Mouse (Mus musculus) heart, adult 11 months (tissue): Measurements from ENCODE around the gene Cdk16.
"Not testable (repeated sequence)": the region's sequence is repeated elsewhere in the genome, so short reads cannot be mapped to it uniquely, and the experiment has no call there.

Experiments
- DNase-seq: peaks from one replicate; pipeline ENCODE4 v3.0.0; 2022

The Cdk16 gene

DNA sequence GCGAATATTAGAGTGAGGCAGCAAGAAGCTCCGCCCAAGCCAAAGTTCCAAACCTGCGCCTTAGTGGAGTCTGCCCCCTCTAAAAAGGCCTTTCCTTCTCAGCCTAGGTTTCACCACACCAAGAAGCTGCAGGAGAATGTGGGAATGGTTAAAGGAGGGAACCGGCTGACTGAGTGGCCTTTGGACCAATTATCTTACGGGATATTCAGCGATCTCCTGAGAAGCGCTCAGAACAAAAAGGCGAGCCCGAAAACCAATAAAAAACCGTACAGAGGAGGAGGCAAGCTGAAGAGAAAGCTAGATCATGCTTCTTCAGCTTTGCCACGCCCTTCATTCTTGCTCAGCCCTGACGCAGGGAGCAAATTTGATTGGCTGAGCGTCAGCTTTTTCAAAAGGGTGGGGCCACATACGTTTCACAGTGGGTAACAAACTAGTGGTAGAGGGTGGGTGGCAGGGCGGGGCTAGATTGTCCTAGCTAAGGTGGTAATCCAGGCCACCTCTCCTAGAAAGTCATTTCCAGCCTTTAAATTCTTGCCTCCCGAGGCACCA is at the start of gene Cdk16:
Gene Cdk16, plus strand, starts transcription at position 436 of the 549 bp plus-strand sequence.
- DNase-seq, result peak; percentile 99

DNA sequence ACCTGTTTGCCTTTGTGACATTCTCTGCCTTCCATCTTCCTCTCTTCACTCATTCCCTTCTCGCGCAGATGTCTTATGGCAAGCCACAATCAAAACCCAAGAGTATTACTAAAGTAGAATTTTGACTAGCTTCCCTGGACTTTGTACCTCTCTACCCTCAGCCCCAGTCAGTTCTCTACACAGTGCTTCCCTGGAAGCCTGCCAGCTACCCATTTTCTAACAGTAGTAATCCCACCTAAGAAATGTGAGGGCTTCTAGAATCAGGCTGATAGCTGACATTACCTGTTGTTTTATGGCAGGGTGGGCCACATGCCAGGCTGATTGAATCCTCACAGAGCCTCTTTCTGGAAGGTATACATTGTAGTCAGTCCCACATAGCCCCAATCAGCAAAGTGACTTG is 49.6 kb upstream of the Cdk16 start:
- DNase-seq, result no peak

DNA sequence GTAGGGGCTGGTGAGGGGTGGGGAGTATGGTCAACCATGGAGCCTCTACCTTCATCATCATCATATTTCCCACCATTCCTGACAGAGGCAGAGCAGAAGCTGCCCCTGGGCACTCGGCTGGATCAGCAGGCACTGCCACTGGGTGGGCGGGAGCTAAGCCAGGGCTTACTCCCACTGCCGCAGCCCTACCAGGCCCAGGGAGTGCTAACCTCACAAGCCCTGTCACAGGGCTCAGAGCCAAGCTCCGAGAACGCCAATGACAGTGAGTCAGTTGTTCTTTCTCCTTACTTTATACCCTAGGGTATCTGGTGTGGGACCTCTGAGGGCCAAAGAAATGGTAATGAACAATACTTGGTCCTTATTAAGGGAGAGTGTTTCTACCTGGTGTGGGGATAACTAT is 43.0 kb upstream of the Cdk16 start:
- DNase-seq, result peak; percentile 85

DNA sequence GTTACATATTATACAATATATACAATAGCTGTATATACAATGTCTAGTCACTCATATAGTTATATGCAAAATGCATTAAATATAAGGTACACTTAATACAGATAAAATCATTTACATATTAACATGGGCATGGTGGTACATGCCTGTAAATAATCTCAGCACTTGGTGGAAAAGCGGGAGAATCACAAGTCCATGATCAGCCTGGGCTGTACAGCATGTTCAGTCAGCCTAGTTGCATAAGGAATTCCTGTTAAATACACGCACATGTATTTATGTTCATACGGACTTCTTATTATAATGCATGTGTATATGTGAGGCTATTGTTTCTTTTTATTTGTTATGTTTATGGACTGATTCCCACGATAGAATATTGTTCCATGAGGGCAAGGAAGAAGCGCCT is 30.2 kb upstream of the Cdk16 start:
- peak; percentile 25 for DNase-seq

DNA sequence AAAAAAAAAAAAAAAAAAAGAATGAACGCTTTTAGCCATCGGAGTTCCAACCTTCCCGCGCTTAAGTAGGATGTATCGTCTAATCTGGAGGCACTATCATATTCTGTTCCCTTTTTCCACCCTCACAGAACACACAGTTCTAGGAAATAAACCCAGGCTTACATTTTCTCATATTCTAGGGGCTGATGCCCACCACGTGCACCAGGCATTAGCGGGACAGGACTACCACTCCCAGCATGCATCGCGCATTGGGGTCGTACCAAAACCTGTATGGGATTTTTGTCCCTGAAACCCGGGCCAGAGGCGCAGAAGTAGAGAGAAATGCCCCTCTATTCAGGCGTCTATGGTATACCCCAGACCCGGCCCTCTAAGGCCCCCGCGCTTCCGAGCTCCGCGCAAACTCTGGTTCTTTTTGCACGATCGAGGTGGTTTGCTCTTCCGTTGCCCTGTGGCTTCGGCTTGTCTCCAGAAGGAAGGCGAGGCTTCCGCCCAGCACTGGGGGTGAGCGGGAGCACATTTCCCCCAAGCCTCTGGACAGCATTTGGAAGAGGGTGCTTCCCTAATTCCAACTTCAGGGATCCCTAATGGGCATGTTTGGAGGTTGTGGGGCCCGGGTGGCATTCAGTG is 29.6 kb upstream of the Cdk16 start, which contains the start of gene Uba1:
Gene Uba1, plus strand, starts transcription at position 301 of the 627 bp plus-strand sequence.
- peak; percentile 98 for DNase-seq

DNA sequence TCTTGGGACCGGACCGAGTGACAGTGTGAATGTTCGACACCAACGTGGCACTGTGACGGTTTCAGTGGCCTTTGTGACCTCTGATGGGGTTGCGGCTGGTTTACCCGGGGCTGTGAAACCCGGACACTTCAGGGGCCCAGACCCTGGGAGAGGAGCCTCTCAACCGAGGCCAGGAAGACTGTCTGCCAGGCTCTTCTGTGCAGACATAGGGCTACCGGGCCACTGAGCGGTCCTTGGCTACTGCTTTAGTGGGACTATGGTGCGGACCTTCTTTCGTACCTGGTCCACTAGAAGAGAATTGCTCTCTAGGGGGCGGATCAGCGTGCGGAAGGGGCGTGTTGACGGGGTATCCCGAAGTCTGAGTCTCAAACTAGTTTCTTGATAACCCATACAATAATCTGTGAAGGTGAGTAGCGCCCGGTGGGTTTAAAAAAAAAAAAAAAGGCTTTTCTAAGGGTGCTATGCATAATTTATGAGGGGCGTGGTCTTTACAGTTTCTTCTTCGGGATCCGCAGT is 28.8 kb upstream of the Cdk16 start:
- DNase-seq, result peak; percentile 89

DNA sequence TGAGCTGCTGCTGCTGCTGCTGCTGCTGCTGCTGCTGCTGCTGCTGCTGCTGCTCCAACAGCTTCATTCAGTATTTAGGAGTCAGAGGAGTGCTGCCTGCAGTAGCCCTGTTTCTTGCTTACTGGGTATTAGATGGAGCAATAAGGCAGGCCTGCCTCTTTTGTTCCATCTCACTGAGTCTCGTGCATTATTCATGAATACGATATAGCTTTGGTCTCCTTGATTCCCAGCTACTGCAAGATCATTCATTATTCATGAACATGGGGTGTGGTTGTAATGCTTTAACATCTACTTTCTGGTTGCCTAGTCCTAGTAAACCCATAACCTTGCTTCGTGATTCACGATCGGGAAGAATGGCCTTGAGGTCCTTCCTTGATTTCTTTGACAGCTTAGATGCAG is 25.4 kb upstream of the Cdk16 start:
- DNase-seq, result peak; percentile 79

DNA sequence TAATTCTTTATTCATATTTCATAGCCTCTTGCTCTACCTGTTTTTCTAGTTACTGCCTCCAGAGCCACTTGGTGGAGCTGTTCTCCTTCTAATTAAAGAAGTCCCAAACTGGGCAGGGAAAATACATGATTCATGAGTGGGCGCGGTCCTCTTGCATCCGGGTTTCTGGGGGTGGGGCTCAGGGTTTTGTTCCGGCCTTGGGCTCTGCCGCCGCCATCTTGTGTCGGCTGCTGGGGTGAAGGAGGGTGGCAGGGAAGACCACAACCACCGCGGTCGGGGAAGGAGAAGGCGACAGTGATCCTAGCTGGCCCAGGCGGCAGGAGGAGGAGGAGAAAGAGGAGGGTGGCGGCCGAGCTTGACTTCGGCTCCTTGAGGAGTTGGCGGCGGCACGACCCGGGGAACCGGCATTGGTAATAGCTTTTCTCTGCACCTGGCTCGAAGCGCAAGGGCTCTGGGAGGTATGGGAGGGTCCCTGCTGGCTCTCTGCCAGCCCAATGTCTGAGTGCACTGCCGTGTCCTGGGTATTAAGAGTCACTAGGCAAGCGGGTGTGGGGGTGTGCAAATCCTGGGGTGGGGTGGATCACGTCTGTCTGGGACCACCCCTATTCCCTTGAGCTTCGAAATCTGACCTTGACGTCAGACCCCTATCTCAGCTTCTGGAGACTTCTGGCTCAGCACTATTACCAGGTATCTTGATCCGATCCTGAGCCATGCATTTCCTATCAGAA is 24.9 kb upstream of the Cdk16 start:
- peak; percentile 99 for DNase-seq

DNA sequence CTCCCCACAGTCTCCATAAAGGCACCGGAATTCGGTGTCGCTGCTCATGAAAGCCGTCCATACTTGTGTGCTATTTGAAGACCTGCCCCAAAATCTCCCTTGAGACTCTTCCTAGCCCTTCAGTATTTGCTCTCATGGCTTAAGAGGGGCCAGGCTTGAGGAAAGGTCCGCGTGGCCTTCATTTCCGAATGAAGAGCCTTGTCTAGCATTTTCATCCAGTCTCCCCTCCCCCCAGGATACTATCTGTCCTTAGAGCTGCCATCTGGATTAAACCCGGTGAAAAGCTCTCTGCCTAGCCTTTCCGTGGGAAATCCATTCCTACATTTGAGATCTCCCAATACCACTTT is 24.3 kb upstream of the Cdk16 start:
- DNase-seq, result no peak

DNA sequence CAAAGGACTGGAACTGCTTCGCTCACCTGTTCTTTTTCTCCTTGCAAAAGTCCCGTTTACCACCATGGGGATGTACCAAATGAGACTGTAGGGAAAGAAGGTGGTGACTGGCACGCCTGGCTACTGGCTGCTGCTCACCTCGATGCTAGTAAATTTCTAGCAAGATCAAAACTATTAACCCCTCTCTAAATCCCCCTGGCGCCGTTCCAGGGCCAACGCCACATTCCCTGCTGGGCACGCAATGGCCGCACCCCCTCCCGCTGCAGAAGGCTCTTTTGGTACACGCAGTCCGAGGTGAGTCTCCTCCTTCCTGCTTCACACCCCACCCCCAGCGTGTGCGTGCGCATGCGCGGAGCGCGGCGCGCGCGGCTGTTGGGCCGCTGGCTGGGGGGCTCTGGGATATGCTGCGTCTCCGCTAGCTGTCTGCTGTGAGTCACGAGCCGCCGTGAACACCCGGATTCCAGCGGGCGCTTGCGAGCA is 354 bp downstream of the Cdk16 start:
- peak; percentile 99 for DNase-seq

DNA sequence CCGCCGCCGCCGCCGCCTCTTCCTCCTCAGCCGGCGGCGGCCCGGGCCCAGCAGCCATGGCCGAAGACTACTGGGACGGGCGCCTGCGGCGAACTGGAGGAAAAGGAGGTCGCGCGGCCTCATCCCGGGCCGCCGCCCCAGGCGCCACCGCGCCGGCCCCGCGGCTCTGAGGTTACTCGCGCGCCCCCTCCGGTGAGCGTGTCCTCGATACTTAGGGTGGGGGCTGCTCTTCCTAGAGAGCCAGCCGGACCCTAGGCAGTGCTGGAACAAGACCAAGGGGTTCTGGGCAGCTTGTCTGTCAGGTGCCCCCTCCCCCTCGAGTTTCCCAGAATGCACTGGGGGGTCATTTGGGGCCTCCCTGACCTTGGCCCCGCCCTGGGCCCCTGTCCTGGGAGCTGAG is 861 bp downstream of the Cdk16 start:
- peak; percentile 97 for DNase-seq

DNA sequence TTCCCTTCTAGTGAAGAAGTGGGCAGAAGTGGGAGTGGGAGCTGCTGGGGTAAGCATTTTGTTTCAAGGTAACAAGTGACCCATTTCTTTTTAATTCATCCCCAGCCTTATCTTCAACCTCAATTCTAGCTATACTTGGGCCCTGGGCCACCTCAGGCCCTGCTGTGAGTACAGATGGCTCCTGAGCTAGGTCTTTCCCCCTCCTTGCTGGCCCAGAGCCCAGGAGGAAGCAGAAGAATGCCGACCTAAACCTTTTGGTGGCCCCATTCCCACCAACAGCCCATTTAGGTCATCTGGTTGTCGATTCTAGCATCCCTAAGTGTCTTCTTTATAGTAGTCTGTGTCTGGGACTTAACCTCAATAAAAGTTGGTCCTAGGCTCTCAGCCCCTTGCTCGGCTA is 3.8 kb downstream of the Cdk16 start:
- no peak for DNase-seq

DNA sequence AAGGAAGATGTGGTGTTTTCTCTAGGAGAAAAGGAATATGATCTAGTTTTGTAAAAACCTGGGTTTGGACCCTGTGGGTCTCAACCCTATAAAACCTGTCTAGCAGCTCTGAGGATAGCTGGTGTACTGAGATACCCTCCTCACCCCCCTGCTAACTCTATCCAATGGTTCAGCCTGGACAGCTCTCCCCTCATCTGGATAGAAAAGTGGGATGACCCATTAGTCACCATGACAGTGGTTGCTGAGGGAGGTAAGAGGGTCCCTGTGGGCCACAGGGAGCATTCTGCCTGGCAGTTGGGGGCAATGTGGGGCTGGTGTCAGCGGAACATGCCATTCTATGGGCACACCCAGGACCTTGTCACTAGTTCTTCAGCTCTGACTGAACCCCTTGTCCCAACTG is 4.9 kb downstream of the Cdk16 start:
- peak; percentile 74 for DNase-seq

DNA sequence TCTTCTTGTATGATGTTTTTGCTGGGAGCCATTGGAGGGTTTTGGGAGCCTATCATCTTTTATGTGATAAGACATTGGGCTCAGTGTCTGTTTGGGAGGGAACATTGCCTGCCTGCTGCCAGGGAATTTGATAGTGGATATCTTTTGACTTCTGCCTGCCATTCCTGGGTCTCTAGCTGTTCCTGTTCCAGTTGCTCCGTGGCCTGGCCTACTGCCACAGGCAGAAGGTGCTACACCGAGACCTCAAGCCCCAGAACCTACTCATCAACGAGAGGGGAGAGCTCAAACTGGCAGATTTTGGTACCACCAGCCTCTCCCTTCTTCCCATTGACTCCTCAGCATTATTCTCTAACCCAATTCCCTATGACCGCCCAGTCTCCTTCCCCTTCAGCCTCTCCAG is 8.1 kb downstream of the Cdk16 start:
- peak; percentile 76 for DNase-seq

DNA sequence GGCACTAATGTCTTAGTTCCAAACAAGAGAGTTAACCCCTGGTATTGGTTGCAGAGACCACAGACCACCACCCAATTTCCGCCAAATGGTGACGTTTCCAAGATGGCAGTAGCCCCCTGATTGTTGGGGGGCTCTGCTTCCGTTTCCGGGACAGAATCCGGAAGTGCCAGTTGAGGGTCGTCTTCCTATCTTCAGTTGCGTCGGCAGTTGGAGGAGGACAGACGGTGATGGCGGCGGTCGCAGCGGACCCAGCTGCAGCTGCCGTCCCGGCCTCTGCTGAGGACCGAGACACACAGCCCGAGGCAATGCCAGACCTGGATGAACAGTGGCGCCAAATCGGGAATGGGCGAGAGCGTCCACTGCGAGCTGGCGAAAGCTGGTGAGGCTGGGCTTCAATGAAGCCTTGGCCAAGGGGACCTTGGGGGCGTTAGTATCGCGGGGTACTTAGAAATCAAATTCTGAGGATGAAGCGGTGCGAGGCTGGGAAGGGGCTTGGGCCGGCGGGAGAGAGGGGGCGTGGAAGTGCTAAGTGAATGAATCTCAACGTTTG is 16.1 kb downstream of the Cdk16 start, which contains the start of gene Usp11:
Gene Usp11, plus strand, starts transcription at position 166 of the 550 bp plus-strand sequence.
- DNase-seq, result no peak

DNA sequence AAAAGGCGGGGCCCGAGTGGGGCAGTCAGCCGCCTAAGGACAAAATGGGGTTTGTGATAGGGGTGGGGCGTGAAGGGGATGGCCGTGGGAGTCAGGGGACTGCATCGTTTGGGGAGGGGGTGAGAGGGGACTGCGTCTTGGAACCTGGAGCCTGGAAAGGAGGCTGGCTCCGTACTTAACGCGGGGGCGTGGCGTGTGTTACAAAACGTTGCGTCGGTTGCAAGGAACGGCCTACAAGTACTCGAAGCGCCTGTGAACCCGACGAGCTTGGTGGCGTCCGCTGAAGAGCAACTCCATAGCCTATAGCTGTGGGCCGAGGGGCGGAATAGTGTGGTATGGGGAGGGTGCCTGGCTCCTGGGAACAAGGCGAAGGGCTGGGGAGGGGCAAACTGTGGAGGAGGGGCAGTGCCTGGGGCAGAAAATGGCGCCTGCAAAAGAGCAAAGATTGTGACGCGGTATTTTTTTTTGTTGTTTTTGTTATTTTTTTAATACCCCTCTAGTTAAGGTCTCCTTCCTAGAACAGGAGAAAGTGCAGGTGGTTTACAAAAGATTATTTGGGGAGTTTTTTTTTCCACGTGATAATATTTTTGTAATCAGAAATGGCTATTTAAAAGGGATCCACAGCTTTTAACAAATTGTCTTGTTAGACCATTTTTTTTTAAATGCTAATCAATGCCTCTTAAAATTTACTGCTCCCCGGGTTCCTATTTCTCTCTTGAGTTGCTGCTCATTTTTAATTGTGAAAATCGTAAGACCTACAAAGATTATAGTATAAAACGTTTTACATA is 16.7 kb downstream of the Cdk16 start:
- DNase-seq, result peak; percentile 98

DNA sequence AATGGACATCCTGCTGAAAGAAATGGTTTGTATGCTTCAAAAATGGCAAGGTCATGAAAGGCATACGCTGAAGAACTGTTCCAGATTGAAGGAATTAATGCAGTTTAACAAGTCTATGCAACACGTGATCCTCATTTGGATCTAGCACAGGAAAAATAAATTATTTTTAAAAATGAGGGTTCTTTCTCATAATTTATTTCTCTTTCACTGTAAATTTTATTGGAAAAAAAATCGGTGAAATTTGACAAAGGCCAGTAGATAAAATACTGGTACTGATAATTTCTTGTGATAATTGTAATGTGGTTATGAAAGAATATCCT is 17.3 kb downstream of the Cdk16 start:
- no peak for DNase-seq

DNA sequence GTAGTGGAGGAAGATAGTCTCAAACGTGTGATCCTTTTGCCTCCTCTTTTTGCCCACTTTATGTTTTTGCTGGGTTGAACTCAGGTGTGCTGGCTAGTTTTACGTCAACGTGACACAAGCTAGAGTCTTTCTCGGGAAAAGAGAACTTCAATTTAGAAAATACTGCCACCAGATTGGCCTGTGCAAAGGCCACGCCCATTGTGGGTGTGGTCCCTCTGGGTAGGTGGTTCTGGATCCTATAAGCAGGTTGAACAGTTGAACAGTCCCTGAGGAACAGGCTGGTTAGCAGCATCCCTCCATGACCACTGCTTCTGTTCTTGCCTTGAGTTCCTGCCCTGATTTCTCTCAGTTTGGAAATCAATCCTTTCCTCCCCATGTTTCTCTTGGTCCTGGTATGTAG is 40.9 kb downstream of the Cdk16 start:
- no peak for DNase-seq

DNA sequence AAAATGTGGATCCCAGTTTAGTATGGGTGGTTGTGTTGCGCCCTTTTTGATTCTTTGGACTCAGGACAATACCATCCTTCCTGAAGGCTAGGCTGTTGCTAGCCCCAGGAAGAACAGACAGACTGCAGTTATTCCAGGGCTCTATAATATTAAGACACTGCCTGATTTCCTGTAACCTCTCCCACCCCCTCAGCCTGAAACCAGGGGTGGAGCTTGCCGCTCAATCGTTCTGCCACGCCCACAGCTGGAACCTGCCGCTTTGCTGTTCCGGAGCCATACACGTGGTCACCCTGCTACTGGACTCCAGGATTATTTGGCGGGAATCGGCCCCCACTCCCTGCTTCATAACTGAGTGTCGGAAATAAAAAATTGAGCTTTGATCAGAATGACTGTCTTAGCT is 42.3 kb downstream of the Cdk16 start:
- not testable (repeated sequence) for DNase-seq

DNA sequence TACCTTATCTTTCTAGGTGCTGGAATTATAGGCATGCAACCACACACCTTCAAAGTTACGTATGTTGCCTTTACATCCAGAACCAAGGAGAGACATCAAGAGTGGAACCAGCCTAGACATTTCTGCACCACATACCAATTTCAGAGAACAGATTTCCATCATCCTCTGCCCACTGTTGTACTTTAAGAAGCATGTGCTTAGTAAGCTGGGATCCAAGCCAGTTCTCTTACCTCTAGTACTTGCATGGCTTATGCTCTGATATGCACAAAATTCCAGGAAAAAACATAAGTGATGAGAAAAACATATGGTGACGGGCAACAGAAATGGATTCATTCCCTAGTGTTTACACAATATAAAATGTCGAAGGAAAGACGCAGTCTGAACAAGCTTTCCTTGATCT is 48.7 kb downstream of the Cdk16 start:
- no peak for DNase-seq

DNA sequence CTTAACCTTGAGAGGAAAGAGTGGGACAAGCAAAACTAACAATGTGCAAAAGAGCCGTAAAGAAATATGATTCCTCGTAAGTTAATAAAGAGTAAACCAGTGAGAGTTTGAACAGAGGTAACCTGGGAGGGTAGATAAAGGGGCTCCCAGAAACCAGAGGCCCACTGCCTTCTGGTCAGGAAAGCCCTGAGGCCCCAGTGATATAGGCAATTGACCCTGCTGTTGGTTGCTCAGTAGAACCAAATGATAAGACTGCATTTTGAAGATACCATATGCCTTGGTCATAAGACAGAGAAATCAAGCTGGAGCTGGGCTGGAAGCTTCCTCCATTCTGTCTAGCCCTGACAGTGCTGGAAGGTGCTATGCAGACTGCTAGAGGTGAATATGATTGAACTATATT is 61.1 kb downstream of the Cdk16 start:
- DNase-seq, result no peak
